Mouse (Mus musculus) heart, postnatal 0 days (tissue): ENCODE data around the gene Traf2. TPM values are rescaled to one million over a fixed set of nuclear protein-coding genes. Genes with fewer than 3 reads are reported as not detected.

ENCODE experiments used
- ATAC-seq: fragments of 200-750 bp; cut with Nextera tagmentation; 2 replicates; pipeline ENCODE4 v1.8.0; 2017; ENCODE audit warnings: low read depth, moderate number of reproducible peaks, moderate library complexity; ENCODE audit not compliant: insufficient read depth
- DNase-seq: peaks from one replicate; pipeline ENCODE4 v3.0.0-alpha.2; 2016; ENCODE audit warnings: low spot score
- H3K27ac ChIP-seq: fragments of 300-500 bp; sonication (generic); 2 replicates; pipeline ENCODE4 v1.5.1; 2014; ENCODE audit warnings: low read depth, mild to moderate bottlenecking
- H3K27me3 ChIP-seq: fragments of 300-500 bp; sonication (generic); 2 replicates; pipeline ENCODE4 v1.6.1; 2014; ENCODE audit warnings: low read length, mixed read lengths; ENCODE audit not compliant: control insufficient read depth, insufficient read depth
- H3K36me3 ChIP-seq: fragments of 300-500 bp; sonication (generic); replicated peaks from 2 replicates; pipeline ENCODE4 v1.6.1; 2014; ENCODE audit warnings: low read length, mixed read lengths; ENCODE audit not compliant: control insufficient read depth, insufficient read depth
- H3K4me1 ChIP-seq: fragments of 300-500 bp; sonication (generic); 2 replicates; pipeline ENCODE4 v1.6.1; 2014; ENCODE audit warnings: antibody characterized with exemption; ENCODE audit not compliant: control insufficient read depth, insufficient read depth
- H3K4me2 ChIP-seq: fragments of 300-500 bp; sonication (generic); 2 replicates; pipeline ENCODE4 v1.6.1; 2014; ENCODE audit warnings: low read depth, mild to moderate bottlenecking, low read length, moderate library complexity
- H3K4me3 ChIP-seq: fragments of 300-500 bp; sonication (generic); 2 replicates; pipeline ENCODE4 v1.5.1; 2014; ENCODE audit warnings: low read depth, low read length
- H3K9ac ChIP-seq: fragments of 300-500 bp; sonication (generic); replicated peaks from 2 replicates; pipeline ENCODE4 v1.6.1; 2014; ENCODE audit warnings: low read depth, low read length, mixed read lengths
- H3K9me3 ChIP-seq: fragments of 300-500 bp; sonication (generic); replicated peaks from 2 replicates; pipeline ENCODE4 v1.6.1; 2016; ENCODE audit warnings: low read length; ENCODE audit not compliant: control insufficient read depth
- CTCF ChIP-seq: IDR thresholded peaks from 2 replicates; pipeline ENCODE4 v1.5.1; 2016; ENCODE audit warnings: antibody characterized with exemption, control low read depth, low read depth
- EP300 ChIP-seq: IDR thresholded peaks from 2 replicates; pipeline ENCODE4 v1.6.1; 2016; ENCODE audit warnings: antibody characterized with exemption, low read depth
- WGBS: fragments of 180-500 bp; shearing (Covaris S2); extraction: QIAGEN DNeasy Blood & Tissue Kit; methylation state at CpG from one replicate; pipeline ENCODE4 v1.1.7; 2014; 5-methylcytosine and 5-hydroxymethylcytosine counted together
- polyA plus RNA-seq: library from polyadenylated mRNA; unstranded; fragments of >200 nt; fragmentation: Nextera tagmentation; extraction: Ambion mirVana; gene quantifications from 2 replicates; pipeline ENCODE4 v1.2.1, GENCODE M21; 2015
- total RNA-seq: library from RNA; depleted of rRNA; stranded (reverse); fragments of >200 nt; gene quantifications from 2 replicates; pipeline ENCODE4 v1.2.3, GENCODE M21; 2014; ENCODE audit warnings: low replicate concordance

Gene Traf2
- total and polyA plus RNA-seq, 2 experiments from 2014 or later = 6.3 to 15.8 TPM

GRCm38 (mm10) chr2:25581294-25581864 lies 34.6 kb upstream of the Traf2 start, which contains the start of gene Ajm1:
Gene Ajm1, minus strand, starts transcription at chr2:25581757.
- ATAC-seq = peak; percentile 75
- H3K4me1 ChIP-seq = peaks cover 32% of the 10 kb centered on the region; the same call in 1 of the 2 replicates
- H3K9ac ChIP-seq = no peak within 1 kb of the TSS
- peaks cover 24% of the 10 kb centered on the region for H3K36me3 ChIP-seq
- peak within 1 kb of the TSS; percentile 66 for H3K4me2 ChIP-seq
- H3K4me3 ChIP-seq = peak within 1 kb of the TSS; percentile 39
- 5% methylated on average over 19 of the region's 19 CpGs for WGBS
- DNase-seq = peak; percentile 77
- TF ChIP-seq EP300 (no peak), CTCF (peak; percentile 91)
- no peak within 1 kb of the TSS for H3K27ac ChIP-seq
- H3K9me3 ChIP-seq = no peaks in the 10 kb centered on the region
- H3K27me3 ChIP-seq = peaks cover 50% of the 10 kb centered on the region

- no peak overlapping the region for H3K27ac ChIP-seq
- H3K4me3 ChIP-seq = no peak overlapping the region
- peaks cover 35% of the 10 kb centered on the region for H3K4me1 ChIP-seq
- H3K36me3 ChIP-seq = peaks cover 23% of the 10 kb centered on the region
- TF ChIP-seq EP300 = no peak
- no peak for TF ChIP-seq CTCF
- H3K9me3 ChIP-seq = no peaks in the 10 kb centered on the region
- peaks cover 55% of the 10 kb centered on the region for H3K27me3 ChIP-seq
- 43% methylated on average over 6 of the region's 6 CpGs for WGBS
- no peak for DNase-seq
- no peak overlapping the region for H3K9ac ChIP-seq
- no peak for ATAC-seq
- H3K4me2 ChIP-seq = no peak overlapping the region
These were observed 33.9 kb upstream of the Traf2 start for GRCm38 (mm10) chr2:25580621-25581101.

GRCm38 (mm10) chr2:25579737-25580460 lies 33.2 kb upstream of the Traf2 start:
- no peak overlapping the region for H3K9ac ChIP-seq
- no peaks in the 10 kb centered on the region for H3K9me3 ChIP-seq
- TF ChIP-seq CTCF (peak; percentile 45), EP300 (no peak)
- H3K36me3 ChIP-seq = peaks cover 22% of the 10 kb centered on the region
- H3K4me3 ChIP-seq = peak overlapping the region; percentile 29
- ATAC-seq = no peak
- peak overlapping the region; percentile 38 for H3K4me2 ChIP-seq
- no peak overlapping the region for H3K27ac ChIP-seq
- peaks cover 38% of the 10 kb centered on the region for H3K4me1 ChIP-seq
- peaks cover 55% of the 10 kb centered on the region for H3K27me3 ChIP-seq
- no peak for DNase-seq
- whole genome bisulfite sequencing = 6% methylated on average over 27 of the region's 27 CpGs

- no peak overlapping the region for H3K9ac ChIP-seq
- peaks cover 14% of the 10 kb centered on the region for H3K36me3 ChIP-seq
- H3K4me3 ChIP-seq = peak overlapping the region; percentile 29
- H3K4me1 ChIP-seq = peaks cover 38% of the 10 kb centered on the region
- ATAC-seq (no peak), DNase-seq (no peak)
- peak overlapping the region; percentile 38 for H3K4me2 ChIP-seq
- H3K27ac ChIP-seq = no peak overlapping the region
- 4% methylated on average over 71 of the region's 77 CpGs for WGBS
- peaks cover 55% of the 10 kb centered on the region for H3K27me3 ChIP-seq
- no peaks in the 10 kb centered on the region for H3K9me3 ChIP-seq
- TF ChIP-seq CTCF (no peak), EP300 (no peak)
These were observed 32.3 kb upstream of the Traf2 start for GRCm38 (mm10) chr2:25578796-25579736.
